Comparison of ENCODE assay signal across 8 mouse cellular contexts in genomic region chr11:101262272-101262967, GRCm38 (mm10). TPM values are rescaled to one million over a fixed set of nuclear protein-coding genes. Genes with fewer than 3 reads are reported as not detected.
A peak's percentile ranks its signal among the peaks of the same experiment; 100 is the strongest.
DNase-seq lines count a peak whose midpoint lies in the region; ATAC-seq and TF ChIP-seq lines count a peak whose summit lies in the region.

No protein-coding gene starts in this region.

- H3K27me3 ChIP-seq in embryonic facial prominence, embryonic 14.5 days (replicated peaks; ENCODE audit: control insufficient read depth, insufficient read depth, low read length): peaks cover 45% of the 10 kb centered on the region
- peaks cover 20% of the 10 kb centered on the region for H3K27me3 ChIP-seq in kidney, embryonic 16.5 days (ENCODE audit: insufficient read depth, low read length)
- peaks cover 32% of the 10 kb centered on the region for H3K27me3 ChIP-seq in midbrain, postnatal 0 days (ENCODE audit: insufficient read depth, low read length)

- intact Hi-C loops in left cerebral cortex, postnatal 36 days (cut with DNase I): no loop called here

- H3K9me3 ChIP-seq in embryonic facial prominence, embryonic 14.5 days (ENCODE audit: control insufficient read depth, low read length): no peaks in the 10 kb centered on the region
- H3K9me3 ChIP-seq in kidney, embryonic 16.5 days (ENCODE audit: low read length): no peaks in the 10 kb centered on the region
- H3K9me3 ChIP-seq in midbrain, postnatal 0 days (ENCODE audit: low read length): no peaks in the 10 kb centered on the region

- DNase-seq in kidney, adult 9 months: peak; percentile 34
- DNase-seq in kidney, adult 11 months: no peak
- DNase-seq in embryonic facial prominence, embryonic 14.5 days (ENCODE audit: low spot score): no peak
- no peak for DNase-seq in midbrain, postnatal 0 days (ENCODE audit: low spot score)
- no peak for DNase-seq in left cerebral cortex, postnatal 36 days (ENCODE audit: low spot score in 2 of 2)
- no peak for DNase-seq in urinary bladder, postnatal 4 days (ENCODE audit: low spot score in 2 of 2)
- DNase-seq in lung, postnatal 14 days: no peak

- H3K36me3 ChIP-seq in embryonic facial prominence, embryonic 14.5 days (ENCODE audit: control insufficient read depth, insufficient read depth, low read length): 0 out of 2 replicates have a peak, but pooled peaks cover 5% of the 10 kb centered on the region
- H3K36me3 ChIP-seq in kidney, embryonic 16.5 days (ENCODE audit: insufficient read depth, low read length): peaks cover 3% of the 10 kb centered on the region; the same call in 1 of the 2 replicates
- peaks cover 4% of the 10 kb centered on the region; the same call in 1 of the 2 replicates for H3K36me3 ChIP-seq in midbrain, postnatal 0 days (ENCODE audit: insufficient read depth, low read length)

- H3K4me1 ChIP-seq in embryonic facial prominence, embryonic 14.5 days (ENCODE audit: control insufficient read depth, insufficient read depth, low read length): peaks cover 38% of the 10 kb centered on the region
- peaks cover 76% of the 10 kb centered on the region for H3K4me1 ChIP-seq in kidney, embryonic 16.5 days (ENCODE audit: insufficient read depth, low read length)
- H3K4me1 ChIP-seq in midbrain, postnatal 0 days (ENCODE audit: insufficient read depth, low read length): peaks cover 11% of the 10 kb centered on the region; the same call in 1 of the 2 replicates

- peak overlapping the region; percentile 45; the same call in 1 of the 2 replicates for H3K9ac ChIP-seq in embryonic facial prominence, embryonic 14.5 days (ENCODE audit: low read depth, low read length)
- peak overlapping the region; percentile 48 for H3K9ac ChIP-seq in kidney, embryonic 16.5 days (replicated peaks; ENCODE audit: low read length)
- no peak overlapping the region for H3K9ac ChIP-seq in midbrain, postnatal 0 days (replicated peaks; ENCODE audit: low read length, poor library complexity, severe bottlenecking)

- H3K4me2 ChIP-seq in embryonic facial prominence, embryonic 14.5 days (ENCODE audit: low read depth, low read length): peak overlapping the region; percentile 95
- peak overlapping the region; percentile 98 for H3K4me2 ChIP-seq in kidney, embryonic 16.5 days (replicated peaks; ENCODE audit: low read depth, low read length)
- 0 out of 2 replicates have a peak overlapping the region, but pooled peaks have one; percentile 4 for H3K4me2 ChIP-seq in midbrain, postnatal 0 days (ENCODE audit: low read depth, low read length, poor library complexity, severe bottlenecking)

- TF ChIP-seq CTCF in midbrain, postnatal 0 days (IDR thresholded peaks at IDR 0.05): no peak

- WGBS in embryonic facial prominence, embryonic 14.5 days: 4% methylated on average over 24 of the region's 24 CpGs
- 5% methylated on average over 24 of the region's 24 CpGs for WGBS in kidney, embryonic 16.5 days
- 1% methylated on average over 24 of the region's 24 CpGs for WGBS in midbrain, postnatal 0 days

- ATAC-seq in embryonic facial prominence, embryonic 14.5 days (ENCODE audit: low read depth): no peak
- ATAC-seq in kidney, embryonic 16.5 days (ENCODE audit: low FRiP score, low TSS enrichment): no peak
- ATAC-seq in midbrain, postnatal 0 days (ENCODE audit: low FRiP score): no peak

- peak overlapping the region; percentile 61 for H3K4me3 ChIP-seq in embryonic facial prominence, embryonic 14.5 days (ENCODE audit: low read depth, low read length)
- peak overlapping the region; percentile 78 for H3K4me3 ChIP-seq in kidney, embryonic 16.5 days (ENCODE audit: low read length)
- no peak overlapping the region for H3K4me3 ChIP-seq in midbrain, postnatal 0 days (ENCODE audit: low read depth, low read length)

- H3K27ac ChIP-seq in embryonic facial prominence, embryonic 14.5 days (replicated peaks; ENCODE audit: low read depth, low read length): no peak overlapping the region
- H3K27ac ChIP-seq in kidney, embryonic 16.5 days (ENCODE audit: low read length): no peak overlapping the region
- no peak overlapping the region for H3K27ac ChIP-seq in midbrain, postnatal 0 days (ENCODE audit: low read depth, low read length)

RNA-seq across cellular contexts. Expression of gene Wnk4, which starts 2.1 kb away (rescaled TPM):
- 10.7 and 11.9 TPM in 2 replicates for polyA plus RNA-seq in embryonic facial prominence, embryonic 14.5 days (2014; fragmentation: Nextera tagmentation; extraction: Ambion mirVana)
- 30.5 and 39.5 TPM in 2 replicates for polyA plus RNA-seq in kidney, embryonic 16.5 days (2015; fragmentation: Nextera tagmentation; extraction: Ambion mirVana)
- total RNA-seq in midbrain, postnatal 0 days (2014; rRNA removed): 4.2 and 8.1 TPM in 2 replicates
- 7.5 and 9.2 TPM in 2 replicates for polyA plus RNA-seq in midbrain, postnatal 0 days (2015; fragmentation: Nextera tagmentation; extraction: Ambion mirVana)
- 1 to 10 TPM; 4.3 to 8.4 TPM for total RNA-seq in left cerebral cortex, postnatal 36 days (2021)

RNA-seq across cellular contexts. Expression of gene Vps25, which starts 8.9 kb away (rescaled TPM):
- 111 and 116 TPM in 2 replicates for polyA plus RNA-seq in embryonic facial prominence, embryonic 14.5 days (2014; fragmentation: Nextera tagmentation; extraction: Ambion mirVana)
- 154 TPM in 2 replicates for polyA plus RNA-seq in kidney, embryonic 16.5 days (2015; fragmentation: Nextera tagmentation; extraction: Ambion mirVana)
- 77.3 and 82.3 TPM in 2 replicates for total RNA-seq in midbrain, postnatal 0 days (2014; rRNA removed)
- polyA plus RNA-seq in midbrain, postnatal 0 days (2015; fragmentation: Nextera tagmentation; extraction: Ambion mirVana): 130 and 144 TPM in 2 replicates
- 10 to 100 TPM; 62.0 to 63.0 TPM for total RNA-seq in left cerebral cortex, postnatal 36 days (2021)

RNA-seq across cellular contexts. Expression of gene Cntd1, which starts 16.4 kb away (rescaled TPM):
- 0.90 and 1.6 TPM in 2 replicates for polyA plus RNA-seq in embryonic facial prominence, embryonic 14.5 days (2014; fragmentation: Nextera tagmentation; extraction: Ambion mirVana)
- 1.7 and 3.2 TPM in 2 replicates for polyA plus RNA-seq in kidney, embryonic 16.5 days (2015; fragmentation: Nextera tagmentation; extraction: Ambion mirVana)
- not detected in 2 replicates for total RNA-seq in midbrain, postnatal 0 days (2014; rRNA removed)
- polyA plus RNA-seq in midbrain, postnatal 0 days (2015; fragmentation: Nextera tagmentation; extraction: Ambion mirVana): 0.25 and 0.42 TPM in 2 replicates
- total RNA-seq in left cerebral cortex, postnatal 36 days (2021): under 1 TPM; 0.42 to 0.84 TPM

RNA-seq across cellular contexts. Expression of gene Coa3, which starts 16.5 kb away (rescaled TPM):
- 180 and 181 TPM in 2 replicates for polyA plus RNA-seq in embryonic facial prominence, embryonic 14.5 days (2014; fragmentation: Nextera tagmentation; extraction: Ambion mirVana)
- 197 and 200 TPM in 2 replicates for polyA plus RNA-seq in kidney, embryonic 16.5 days (2015; fragmentation: Nextera tagmentation; extraction: Ambion mirVana)
- 136 and 168 TPM in 2 replicates for total RNA-seq in midbrain, postnatal 0 days (2014; rRNA removed)
- polyA plus RNA-seq in midbrain, postnatal 0 days (2015; fragmentation: Nextera tagmentation; extraction: Ambion mirVana): 204 and 229 TPM in 2 replicates
- 100 to 1,000 TPM in 1 of 2 experiments, 10 to 100 TPM in 1; 97.7 to 112 TPM for total RNA-seq in left cerebral cortex, postnatal 36 days (2021)

RNA-seq across cellular contexts. Expression of gene Ramp2, which starts 16.6 kb away (rescaled TPM):
- 128 and 154 TPM in 2 replicates for polyA plus RNA-seq in embryonic facial prominence, embryonic 14.5 days (2014; fragmentation: Nextera tagmentation; extraction: Ambion mirVana)
- polyA plus RNA-seq in kidney, embryonic 16.5 days (2015; fragmentation: Nextera tagmentation; extraction: Ambion mirVana): 246 and 270 TPM in 2 replicates
- total RNA-seq in midbrain, postnatal 0 days (2014; rRNA removed): 55.0 and 67.5 TPM in 2 replicates
- 95.3 and 103 TPM in 2 replicates for polyA plus RNA-seq in midbrain, postnatal 0 days (2015; fragmentation: Nextera tagmentation; extraction: Ambion mirVana)
- 10 to 100 TPM; 33.2 to 39.4 TPM for total RNA-seq in left cerebral cortex, postnatal 36 days (2021)

Comparison
In these comparisons a context has a peak if more than half of its experiments do, and no peak if none do; other contexts are left out.
1. H3K4me2 ChIP-seq: peak in every context shown above with its lines; median percentile 98 in kidney, embryonic 16.5 days; 95 in embryonic facial prominence, embryonic 14.5 days; 4 in midbrain, postnatal 0 days.